Mouse (Mus musculus) stomach, embryonic 14.5 days (tissue): ENCODE data around the gene Tbc1d2. TPM values are rescaled to one million over a fixed set of nuclear protein-coding genes. Genes with fewer than 3 reads are reported as not detected.
A peak's percentile ranks its signal among the peaks of the same experiment; 100 is the strongest.

ENCODE experiments used
- ATAC-seq: fragments of 200-750 bp; cut with Nextera tagmentation; 2 replicates; pipeline ENCODE4 v1.8.0; 2017; ENCODE audit warnings: low read depth, moderate TSS enrichment; ENCODE audit not compliant: insufficient number of reproducible peaks, insufficient read depth, low FRiP score
- H3K27ac ChIP-seq: fragments of 300-500 bp; sonication (generic); 2 replicates; pipeline ENCODE4 v1.5.1; 2014; ENCODE audit warnings: mild to moderate bottlenecking, low read length, moderate library complexity, mixed read lengths
- H3K27me3 ChIP-seq: fragments of 300-500 bp; sonication (generic); 2 replicates; pipeline ENCODE4 v1.6.1; 2014; ENCODE audit warnings: low read length, control low read depth, mixed read lengths; ENCODE audit not compliant: control insufficient read depth, insufficient read depth
- H3K36me3 ChIP-seq: fragments of 300-500 bp; sonication (generic); 2 replicates; pipeline ENCODE4 v1.6.1; 2014; ENCODE audit warnings: mild to moderate bottlenecking, control low read depth, low read length, moderate library complexity, mixed read lengths; ENCODE audit not compliant: control insufficient read depth, insufficient read depth
- H3K4me1 ChIP-seq: fragments of 300-500 bp; sonication (generic); 2 replicates; pipeline ENCODE4 v1.6.1; 2014; ENCODE audit warnings: low read length, control low read depth, mixed read lengths; ENCODE audit not compliant: control insufficient read depth, insufficient read depth
- H3K4me2 ChIP-seq: fragments of 300-500 bp; sonication (generic); replicated peaks from 2 replicates; pipeline ENCODE4 v1.6.1; 2014; ENCODE audit warnings: low read depth, low read length, control low read depth
- H3K4me3 ChIP-seq: fragments of 300-500 bp; sonication (generic); 2 replicates; pipeline ENCODE4 v1.5.1; 2014; ENCODE audit warnings: low read depth, low read length, control low read depth
- H3K9ac ChIP-seq: fragments of 300-500 bp; sonication (generic); replicated peaks from 2 replicates; pipeline ENCODE4 v1.6.1; 2014; ENCODE audit warnings: low read depth, mild to moderate bottlenecking, control low read depth, low read length, moderate library complexity, mixed read lengths
- H3K9me3 ChIP-seq: fragments of 300-500 bp; sonication (generic); 2 replicates; pipeline ENCODE4 v1.6.1; 2016; ENCODE audit warnings: low read depth, low read length, control low read depth; ENCODE audit not compliant: control insufficient read depth
- WGBS: fragments of 180-500 bp; shearing (Covaris S2); extraction: QIAGEN DNeasy Blood & Tissue Kit; methylation state at CpG from one replicate; pipeline ENCODE4 v1.1.7; 2014; 5-methylcytosine and 5-hydroxymethylcytosine counted together
- polyA plus RNA-seq: library from polyadenylated mRNA; unstranded; fragments of >200 nt; fragmentation: Nextera tagmentation; extraction: Ambion mirVana; gene quantifications from 2 replicates; pipeline ENCODE4 v1.2.1, GENCODE M21; 2014

Tbc1d2 gene
- polyA plus RNA-seq, 1 experiment from 2014 or later: 2.3 TPM

DNA sequence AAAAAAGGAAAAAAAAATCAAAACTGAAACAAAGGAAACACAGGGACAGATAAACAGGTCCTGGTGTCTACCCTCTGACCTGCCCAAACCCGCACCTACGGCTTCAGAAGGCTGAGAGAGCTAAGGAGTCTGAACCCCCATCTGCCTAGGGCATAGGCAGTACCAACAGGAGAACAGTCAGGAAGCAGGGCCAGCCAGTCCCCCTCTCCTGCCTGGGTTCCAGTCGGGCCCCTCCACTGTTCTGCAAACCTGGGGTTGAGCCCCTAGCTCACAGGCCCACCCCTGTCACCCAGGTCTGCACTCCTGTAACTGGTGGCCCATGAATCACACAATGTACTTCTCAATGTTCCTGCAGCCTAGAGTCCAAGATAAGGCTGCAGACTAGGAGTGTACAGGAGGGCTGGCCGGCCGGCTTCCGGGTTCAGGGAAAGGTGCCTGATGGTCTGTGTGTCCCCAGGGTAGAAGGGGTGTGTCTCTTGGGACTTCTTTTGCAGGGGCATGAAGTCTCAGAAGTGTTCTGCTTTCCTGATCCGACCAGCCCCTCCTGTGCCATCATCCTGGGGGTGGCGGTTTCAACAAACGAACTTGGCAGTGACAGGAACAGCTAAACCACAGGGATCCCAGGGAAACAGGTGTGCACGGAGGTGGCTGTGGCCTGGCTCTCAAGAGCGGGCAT lies 52.6 kb downstream of the Tbc1d2 start:
- ATAC-seq: peak; percentile 79
- WGBS: 54% methylated on average over 11 of the region's 11 CpGs
- peak overlapping the region; percentile 76 for H3K27ac ChIP-seq
- H3K4me3 ChIP-seq: no peak overlapping the region
- peaks cover 9% of the 10 kb centered on the region for H3K27me3 ChIP-seq
- peak overlapping the region; percentile 14; the same call in 1 of the 2 replicates for H3K4me2 ChIP-seq
- H3K9me3 ChIP-seq: no peaks in the 10 kb centered on the region
- no peak overlapping the region for H3K9ac ChIP-seq
- H3K36me3 ChIP-seq: no peaks in the 10 kb centered on the region
- H3K4me1 ChIP-seq: no peaks in the 10 kb centered on the region

DNA sequence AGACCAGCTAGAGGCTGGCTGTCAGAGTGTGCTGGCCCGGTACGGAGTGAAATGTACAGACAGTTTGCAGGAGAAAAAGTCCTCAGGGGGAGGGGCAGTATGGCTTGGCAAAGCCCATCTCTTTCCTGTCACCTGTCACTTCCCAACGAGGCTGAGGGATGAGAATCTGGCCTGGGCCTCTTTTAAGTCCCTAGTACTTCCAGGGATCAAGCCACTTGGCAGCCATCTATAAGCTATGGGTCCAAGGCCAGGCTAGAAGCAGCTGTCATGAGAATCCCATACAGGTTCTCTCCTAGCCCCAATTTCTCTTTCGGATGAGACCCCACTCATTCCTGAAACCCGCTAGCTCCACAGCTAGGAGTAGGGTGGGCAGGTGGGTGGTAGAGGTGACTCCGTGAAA lies 53.6 kb downstream of the Tbc1d2 start:
- H3K27ac ChIP-seq: no peak overlapping the region
- ATAC-seq: no peak
- H3K9ac ChIP-seq: no peak overlapping the region
- H3K36me3 ChIP-seq: no peaks in the 10 kb centered on the region
- H3K27me3 ChIP-seq: peaks cover 7% of the 10 kb centered on the region
- WGBS: 77% methylated on average over 6 of the region's 6 CpGs
- H3K4me2 ChIP-seq: no peak overlapping the region
- H3K4me3 ChIP-seq: no peak overlapping the region
- no peaks in the 10 kb centered on the region for H3K9me3 ChIP-seq
- no peaks in the 10 kb centered on the region for H3K4me1 ChIP-seq

DNA sequence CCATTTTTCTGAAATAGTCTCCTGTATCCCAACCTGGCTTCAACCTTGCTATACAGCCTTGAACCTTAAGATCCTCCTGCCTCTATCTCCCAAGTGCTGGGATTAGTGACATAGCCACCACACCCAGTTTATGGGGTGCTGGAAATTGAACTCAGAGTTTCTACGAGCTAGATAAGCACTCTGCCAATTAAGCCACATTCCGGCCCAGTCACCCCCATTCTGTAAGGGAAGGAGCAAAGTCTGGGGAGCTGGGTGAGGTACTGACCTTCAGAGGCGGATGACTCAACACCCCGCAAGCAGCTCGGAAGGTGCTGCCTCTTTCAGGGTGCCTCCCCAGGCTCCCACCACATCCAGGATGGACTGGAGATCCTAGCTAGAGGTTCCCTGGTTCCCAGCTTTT lies 55.9 kb downstream of the Tbc1d2 start:
- no peak for ATAC-seq
- H3K27ac ChIP-seq: no peak overlapping the region
- H3K9me3 ChIP-seq: no peaks in the 10 kb centered on the region
- H3K27me3 ChIP-seq: no peaks in the 10 kb centered on the region
- H3K9ac ChIP-seq: no peak overlapping the region
- H3K4me1 ChIP-seq: no peaks in the 10 kb centered on the region
- H3K4me3 ChIP-seq: no peak overlapping the region
- no peaks in the 10 kb centered on the region for H3K36me3 ChIP-seq
- WGBS: 79% methylated on average over 5 of the region's 5 CpGs
- no peak overlapping the region for H3K4me2 ChIP-seq

DNA sequence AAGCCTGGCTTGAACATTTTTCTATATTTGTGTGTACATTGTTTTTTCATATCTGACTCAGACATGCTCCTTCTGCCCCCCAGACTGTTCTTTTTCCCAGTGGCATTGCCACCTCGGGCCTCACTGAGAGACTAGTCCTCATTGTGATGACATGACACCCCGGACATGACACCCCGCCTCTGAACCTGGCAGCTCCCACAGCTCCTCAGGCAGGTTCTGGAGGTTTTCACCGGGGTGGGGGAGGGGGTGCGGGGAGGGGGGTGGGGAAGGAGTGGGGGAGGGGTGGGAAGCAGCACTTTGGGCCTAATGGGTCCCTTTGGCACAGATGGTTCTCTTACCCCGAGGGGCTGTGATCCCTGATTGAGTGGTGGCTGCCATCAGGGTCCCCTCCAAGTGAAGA lies 56.5 kb downstream of the Tbc1d2 start:
- Histone ChIP-seq H3K9me3 (no peaks in the 10 kb centered on the region), H3K9ac (no peak overlapping the region), H3K4me2 (no peak overlapping the region), H3K27me3 (no peaks in the 10 kb centered on the region), H3K27ac (no peak overlapping the region), H3K4me1 (no peaks in the 10 kb centered on the region), H3K36me3 (no peaks in the 10 kb centered on the region), H3K4me3 (no peak overlapping the region)
- no peak for ATAC-seq
- WGBS: 35% methylated on average over 6 of the region's 6 CpGs

- H3K27ac ChIP-seq: no peak overlapping the region
- no peak for ATAC-seq
- WGBS: 91% methylated on average over 9 of the region's 9 CpGs
- no peak overlapping the region for H3K4me3 ChIP-seq
- no peak overlapping the region for H3K9ac ChIP-seq
- no peaks in the 10 kb centered on the region for H3K36me3 ChIP-seq
- H3K9me3 ChIP-seq: no peaks in the 10 kb centered on the region
- H3K4me2 ChIP-seq: no peak overlapping the region
- no peaks in the 10 kb centered on the region for H3K4me1 ChIP-seq
- H3K27me3 ChIP-seq: no peaks in the 10 kb centered on the region
These were observed 58.0 kb downstream of the Tbc1d2 start for GRCm38 (mm10) chr4:46591833-46592520.

DNA sequence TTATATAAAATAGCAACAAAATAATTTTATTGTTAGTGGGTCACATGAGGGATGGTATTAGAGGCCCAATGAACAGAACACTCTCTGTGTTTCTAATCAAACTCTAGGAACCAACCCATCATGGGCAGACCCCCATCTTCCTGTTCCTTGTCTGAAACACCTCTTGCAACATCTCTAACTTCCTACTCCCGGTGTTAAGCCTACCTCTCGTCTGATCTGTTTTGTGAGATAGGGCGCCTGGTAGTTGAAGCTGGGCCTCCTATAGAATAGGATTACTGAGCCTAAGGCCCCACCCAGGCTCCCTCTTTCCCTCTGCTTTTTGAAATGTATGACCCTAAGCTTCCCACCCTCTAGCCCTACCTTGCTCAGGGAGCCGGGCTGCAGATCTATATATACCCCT lies 59.2 kb downstream of the Tbc1d2 start:
- Histone ChIP-seq H3K4me3 (no peak overlapping the region), H3K9ac (no peak overlapping the region), H3K27me3 (no peaks in the 10 kb centered on the region), H3K27ac (no peak overlapping the region), H3K36me3 (no peaks in the 10 kb centered on the region), H3K4me1 (no peaks in the 10 kb centered on the region), H3K4me2 (no peak overlapping the region), H3K9me3 (no peaks in the 10 kb centered on the region)
- 55% methylated on average over 4 of the region's 4 CpGs for WGBS
- ATAC-seq: no peak

DNA sequence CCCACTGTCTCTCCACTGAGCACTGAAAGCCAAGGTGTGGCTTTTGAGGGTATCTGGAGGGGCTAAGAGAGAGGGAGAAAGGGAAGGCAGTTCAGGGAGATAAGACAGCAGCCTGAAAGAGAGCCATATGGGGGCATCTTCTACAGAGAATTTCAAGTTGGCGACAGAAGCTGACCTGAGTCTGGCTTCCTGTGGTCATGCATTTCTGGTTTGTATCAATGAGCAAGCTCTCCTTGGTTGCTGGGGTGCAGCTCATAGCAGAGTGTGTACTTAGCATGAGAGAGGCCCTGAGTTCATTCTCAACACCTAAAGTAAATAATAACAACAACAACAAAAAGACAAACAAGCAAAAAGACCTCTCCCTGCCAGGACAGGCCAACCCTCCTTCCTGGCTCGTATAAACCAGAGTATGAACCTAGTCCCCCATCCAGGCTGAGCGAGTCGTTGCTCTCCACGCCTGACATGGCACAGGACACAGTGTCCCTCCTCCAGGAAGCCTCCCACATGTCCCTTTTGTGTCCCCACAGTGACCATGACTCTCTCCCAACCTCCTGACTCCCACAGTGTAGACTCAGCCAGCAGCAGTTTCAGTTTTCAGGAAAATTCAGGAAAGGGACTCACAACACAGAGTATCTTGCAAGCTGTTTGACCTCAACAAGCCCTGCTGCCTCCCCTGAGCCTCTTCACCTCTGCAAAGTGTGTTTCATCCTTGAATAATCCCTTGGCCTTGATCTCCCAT lies 59.9 kb downstream of the Tbc1d2 start:
- H3K9me3 ChIP-seq: no peaks in the 10 kb centered on the region
- H3K36me3 ChIP-seq: no peaks in the 10 kb centered on the region
- no peak for ATAC-seq
- no peaks in the 10 kb centered on the region for H3K27me3 ChIP-seq
- no peak overlapping the region for H3K4me2 ChIP-seq
- H3K4me1 ChIP-seq: no peaks in the 10 kb centered on the region
- no peak overlapping the region for H3K9ac ChIP-seq
- H3K4me3 ChIP-seq: no peak overlapping the region
- H3K27ac ChIP-seq: no peak overlapping the region
- 72% methylated on average over 5 of the region's 5 CpGs for WGBS

DNA sequence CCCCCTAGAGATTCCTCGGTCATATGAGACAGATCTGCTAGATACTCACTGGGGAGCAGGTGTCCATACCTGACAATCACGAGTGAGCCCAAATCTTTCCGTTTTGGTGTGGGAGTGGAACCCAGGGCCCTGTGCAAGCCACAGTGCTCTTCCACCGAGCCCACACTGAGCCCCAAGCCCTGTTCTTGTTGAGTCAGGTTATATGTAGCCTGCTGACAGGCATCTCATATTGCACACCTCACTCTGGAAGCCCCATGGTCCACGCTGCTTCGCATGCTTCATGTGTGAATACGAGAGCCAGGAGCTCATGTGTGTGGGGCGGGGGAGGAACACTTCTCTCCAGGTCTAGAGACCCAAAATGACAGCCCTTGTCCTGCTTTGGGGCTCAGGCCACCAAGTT lies 60.9 kb downstream of the Tbc1d2 start:
- no peaks in the 10 kb centered on the region for H3K4me1 ChIP-seq

More for the DNA sequence above, 60.9 kb downstream of the Tbc1d2 start:
- 84% methylated on average over 8 of the region's 8 CpGs for WGBS
- Histone ChIP-seq H3K27me3 (no peaks in the 10 kb centered on the region), H3K9ac (no peak overlapping the region), H3K4me3 (no peak overlapping the region), H3K9me3 (no peaks in the 10 kb centered on the region), H3K36me3 (no peaks in the 10 kb centered on the region), H3K27ac (no peak overlapping the region), H3K4me2 (no peak overlapping the region)
- no peak for ATAC-seq
